Mouse (Mus musculus) adrenal gland, postnatal 14 days (tissue): Measurements from ENCODE around the gene Klf3. TPM values are rescaled to one million over a fixed set of nuclear protein-coding genes. Genes with fewer than 3 reads are reported as not detected.

Source experiments
- DNase-seq: peaks from one replicate; pipeline ENCODE4 v3.0.0; 2021; ENCODE audit warnings: mixed read lengths
- total RNA-seq: library from RNA; stranded (reverse); gene quantifications from 2 replicates; pipeline ENCODE4 v1.2.3, GENCODE M21; 2021

Gene Klf3
- total RNA-seq, 1 experiment from 2014 or later: 73.5 TPM

DNA sequence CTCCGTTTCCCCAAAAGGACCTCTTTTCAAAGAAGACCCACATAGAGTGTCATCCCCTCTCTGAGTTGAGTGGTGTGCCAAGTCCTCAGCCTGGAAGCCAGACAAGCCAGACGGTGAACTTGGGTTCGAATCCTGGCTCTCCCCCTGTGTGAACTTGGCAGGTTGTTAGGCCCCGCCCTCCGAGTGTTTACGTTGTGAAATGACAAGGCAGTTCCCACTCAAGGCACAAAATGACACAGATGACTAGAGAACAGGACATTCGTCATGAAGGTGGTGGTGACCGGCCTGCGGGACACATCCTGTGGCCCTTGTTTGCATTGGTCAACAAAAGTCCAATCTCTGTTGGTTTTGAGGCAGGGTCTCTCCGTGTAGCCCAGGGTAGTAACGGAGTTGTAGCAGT, 6.7 kb downstream of the Klf3 start:
- DNase-seq: no peak

DNA sequence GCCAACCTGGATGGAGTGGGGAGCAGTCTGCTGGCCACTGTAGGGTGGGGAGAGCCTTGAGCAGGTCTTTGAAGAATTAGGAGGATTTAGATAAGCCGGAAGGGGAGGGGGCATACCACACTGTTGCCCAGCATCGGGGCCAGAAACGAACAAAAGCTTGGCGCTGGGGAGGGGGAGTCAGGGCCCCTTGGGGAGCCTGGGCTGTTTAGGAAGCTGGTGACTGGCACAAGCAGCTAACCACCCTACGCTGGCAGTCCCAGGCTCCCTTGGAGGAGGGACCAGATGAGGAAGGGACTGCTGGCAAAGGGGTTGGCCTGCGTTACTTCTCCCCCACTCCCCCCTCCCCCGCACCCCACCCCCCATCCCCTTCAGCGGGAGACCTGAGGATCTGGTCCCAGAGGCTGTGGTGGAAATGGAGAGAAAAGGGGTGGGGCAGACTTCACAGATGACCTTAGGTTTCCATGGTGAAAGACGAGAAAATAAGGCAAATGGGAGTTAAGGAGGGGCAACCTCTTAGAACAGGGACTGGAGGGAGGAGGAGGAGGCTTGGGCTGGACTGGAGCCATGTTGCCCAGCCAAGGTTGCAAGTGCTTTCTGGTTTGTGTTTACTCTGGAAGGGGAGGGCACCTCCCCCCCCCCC, 7.8 kb downstream of the Klf3 start:
- DNase-seq: peak; percentile 75

DNA sequence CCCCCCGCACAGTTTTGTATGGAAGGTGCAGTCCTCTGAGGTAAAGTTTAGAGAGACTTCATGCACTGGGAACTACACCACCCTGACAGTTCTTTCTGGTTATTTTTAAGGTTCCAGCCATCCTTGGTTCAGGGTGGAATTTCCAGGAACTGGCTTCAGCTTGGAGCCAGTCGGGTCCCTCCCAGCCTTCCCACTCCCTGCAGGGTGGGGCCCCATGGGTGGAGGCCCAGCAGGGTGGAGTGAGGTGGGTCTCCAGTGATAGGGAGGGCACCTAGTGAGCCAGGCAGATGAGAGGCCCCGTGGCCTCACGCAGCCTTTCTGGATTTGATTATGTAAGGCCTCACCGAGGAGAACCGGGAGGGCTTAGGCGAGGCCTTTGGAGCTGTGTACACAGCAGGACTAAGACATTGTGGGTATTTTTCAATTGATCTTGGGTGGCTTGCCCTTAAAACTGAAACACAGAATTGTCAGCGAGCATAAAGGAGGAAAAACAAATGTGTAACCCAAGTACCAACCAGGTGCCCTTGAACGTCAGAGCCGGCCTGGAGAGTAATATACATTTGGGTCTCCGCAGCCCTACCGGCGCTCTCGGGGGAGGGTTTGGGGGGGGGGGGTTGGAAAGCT, 8.4 kb downstream of the Klf3 start:
- DNase-seq: peak; percentile 66

DNA sequence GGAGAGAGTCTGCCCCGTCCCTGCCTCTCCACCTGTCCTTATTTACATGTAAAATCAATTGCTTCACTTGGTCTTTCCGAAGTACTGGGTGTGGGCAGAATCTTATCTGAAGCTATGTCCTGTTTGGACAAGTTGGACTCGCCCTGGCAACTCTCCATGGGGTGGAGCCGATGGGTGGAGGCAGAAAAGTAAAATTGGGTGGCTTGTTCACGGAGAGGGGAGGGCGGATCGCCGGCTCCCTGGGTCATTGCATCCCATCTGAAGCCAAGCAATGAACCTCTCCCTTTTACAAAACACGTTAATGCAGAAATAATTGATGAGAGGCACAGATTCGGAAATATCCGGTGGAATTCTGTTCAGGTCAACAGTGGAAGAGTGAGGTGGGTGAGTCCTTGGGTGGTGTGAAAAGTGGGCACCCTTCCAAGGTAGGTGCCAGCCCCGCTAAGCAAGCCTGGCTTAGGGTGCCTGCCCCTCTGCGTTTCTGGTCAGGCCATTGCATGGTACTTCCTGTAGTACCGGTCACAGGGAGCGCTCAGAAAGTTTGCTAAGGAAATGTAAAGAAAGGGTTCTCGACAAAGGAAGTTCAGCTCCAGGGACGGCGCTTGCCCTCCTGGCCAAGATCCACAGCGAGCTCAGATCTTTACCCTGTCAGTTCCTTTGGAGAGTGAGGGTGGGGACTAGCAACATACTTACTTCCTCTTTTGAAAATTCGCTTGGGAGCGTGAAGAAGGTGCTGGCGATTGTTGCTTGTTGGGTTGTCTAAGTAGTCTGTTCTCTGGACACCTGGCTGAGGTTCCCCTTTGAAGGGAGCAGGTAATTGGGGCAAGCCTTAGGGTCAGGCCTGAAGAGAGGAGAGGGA, 9.2 kb downstream of the Klf3 start:
- DNase-seq: peak; percentile 94

DNA sequence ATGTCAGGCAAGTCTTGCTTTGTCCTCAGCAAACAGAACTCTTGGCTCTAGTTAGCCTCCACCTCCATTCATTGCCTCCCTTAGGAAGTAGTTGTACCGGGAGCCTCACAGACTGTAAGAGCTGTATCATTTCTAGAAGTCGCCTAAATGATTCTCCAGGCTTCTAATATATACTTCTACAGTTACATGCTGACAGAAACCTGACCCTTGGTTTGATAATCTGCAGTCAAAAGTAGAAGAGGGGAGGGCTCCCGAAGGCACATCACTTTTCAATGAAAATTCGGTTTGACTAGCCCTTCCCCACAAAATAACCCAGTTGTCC, 9.8 kb downstream of the Klf3 start:
- no peak for DNase-seq

DNA sequence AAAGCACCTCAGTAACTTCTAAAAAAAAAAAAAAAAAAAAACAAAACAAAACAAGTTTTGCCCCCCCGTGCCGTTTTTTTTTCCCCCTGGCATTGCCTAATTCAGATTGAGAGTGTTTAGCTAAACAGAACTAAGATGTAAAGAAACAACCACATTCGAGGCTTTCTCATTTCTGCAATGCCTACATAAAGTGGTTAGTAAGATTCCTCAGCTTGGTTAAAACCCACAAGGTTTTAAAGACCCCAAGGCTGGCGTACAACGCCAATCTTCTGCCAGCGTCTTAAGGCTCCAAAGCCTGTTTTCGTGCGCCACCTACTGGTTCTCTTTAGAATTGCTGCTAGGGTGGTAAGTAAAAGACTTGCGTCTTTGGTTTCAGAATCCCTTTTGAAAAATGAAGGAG, 10.2 kb downstream of the Klf3 start:
- peak; percentile 91 for DNase-seq

DNA sequence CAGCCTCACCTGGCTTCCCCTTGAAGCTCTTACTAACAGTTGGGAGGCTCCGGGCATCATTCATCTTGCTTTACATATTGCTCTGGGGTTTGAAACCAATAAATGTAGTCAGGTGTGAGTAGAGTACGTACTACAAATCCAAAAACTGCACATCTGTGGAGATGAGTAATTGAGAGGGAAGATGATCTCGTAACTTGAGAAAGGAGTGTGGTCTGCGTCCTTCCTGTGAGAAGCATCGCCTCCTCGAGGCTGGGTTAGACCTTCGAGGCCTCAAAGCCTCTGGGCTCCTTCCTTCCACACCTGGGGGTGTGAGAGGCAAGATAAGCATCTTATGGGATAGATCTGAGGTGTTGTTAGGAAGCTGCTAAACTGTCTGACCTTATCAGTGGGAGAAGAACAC, 11.2 kb downstream of the Klf3 start:
- DNase-seq: no peak

DNA sequence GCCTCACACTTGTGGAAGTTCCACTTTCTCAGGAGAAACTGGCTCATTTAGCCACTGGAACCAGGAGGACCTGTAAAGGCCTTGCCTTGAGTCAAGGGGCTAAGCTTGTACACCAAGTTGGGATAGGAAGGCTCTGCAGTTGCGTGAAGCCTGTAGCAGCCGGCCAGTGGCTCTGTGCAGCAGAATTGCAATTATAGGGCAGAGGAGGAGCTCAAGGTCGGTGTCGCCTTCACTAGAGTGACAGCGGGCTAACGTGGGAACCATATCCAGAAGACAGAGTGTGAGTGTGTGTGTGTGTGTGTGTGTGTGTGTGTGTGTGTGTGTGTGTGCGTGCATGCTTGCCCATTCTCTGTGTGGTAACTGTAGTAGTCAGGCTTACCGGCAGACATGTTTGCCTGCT, 12.4 kb downstream of the Klf3 start:
- peak; percentile 55 for DNase-seq

DNA sequence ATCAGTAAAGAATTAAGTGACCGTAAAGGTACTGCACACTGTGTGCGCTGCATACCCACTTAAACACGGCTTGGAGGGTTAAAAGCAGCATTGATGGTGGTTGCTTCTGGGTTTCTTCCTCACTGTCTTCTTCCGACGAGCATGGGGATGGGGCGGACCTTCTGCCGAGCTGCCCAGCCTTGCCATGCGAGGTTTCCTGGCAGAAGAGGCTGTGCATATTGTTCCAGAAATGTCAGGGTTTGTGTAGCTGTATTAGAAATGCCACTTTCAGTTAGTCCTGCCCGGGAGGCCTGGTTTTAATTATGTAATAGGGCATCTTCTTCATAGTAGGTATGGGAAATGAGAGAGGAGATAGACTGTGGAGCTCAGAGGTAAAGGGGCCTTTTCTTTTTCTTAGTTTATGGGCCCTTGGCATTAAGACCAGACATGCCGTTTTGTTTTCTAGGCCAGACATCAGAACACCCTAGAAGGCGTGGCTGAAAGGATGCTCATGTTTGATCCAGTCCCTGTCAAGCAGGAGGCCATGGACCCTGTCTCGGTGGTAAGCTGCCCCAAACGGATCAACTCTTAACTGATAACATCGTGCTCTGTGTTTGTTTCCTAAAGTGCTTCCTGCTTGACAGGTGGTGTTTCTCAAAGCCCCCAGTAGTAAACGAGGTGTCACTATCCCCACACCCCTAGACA, 13.2 kb downstream of the Klf3 start:
- DNase-seq: no peak

DNA sequence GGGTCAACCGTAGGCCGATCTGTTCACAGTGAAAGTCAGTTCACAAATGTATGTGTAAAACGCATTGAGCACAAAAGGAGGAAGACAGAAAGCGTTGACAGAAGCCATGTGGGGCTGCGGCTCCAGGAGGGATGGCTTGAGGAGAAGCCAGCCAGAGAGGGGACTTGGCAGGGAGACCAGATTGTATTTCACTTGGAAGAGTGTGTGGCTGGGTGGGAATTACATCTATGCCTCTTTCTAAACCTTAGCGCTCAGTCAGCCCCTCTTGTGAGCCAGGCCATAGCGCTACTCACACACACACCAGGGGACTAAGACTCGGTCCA, 13.7 kb downstream of the Klf3 start:
- no peak for DNase-seq

DNA sequence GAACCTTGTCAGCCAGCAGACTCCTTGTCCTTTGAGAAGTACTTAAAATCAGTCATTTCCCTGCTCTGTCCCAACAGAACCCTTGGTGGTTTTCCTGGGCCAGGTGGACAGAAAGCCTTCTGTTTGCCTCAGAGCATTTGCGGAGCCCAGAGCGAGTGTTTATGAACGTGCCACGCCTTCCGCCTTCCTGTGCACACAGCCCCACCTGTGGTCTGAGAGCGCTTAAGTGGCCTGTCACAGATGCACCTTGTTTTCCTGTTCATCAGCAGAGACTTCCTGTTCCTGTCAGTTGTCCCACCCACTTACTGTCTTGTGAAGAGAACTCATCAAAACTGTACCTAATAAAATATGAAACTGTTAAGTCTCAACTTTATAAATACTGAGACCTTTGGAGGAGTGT, 16.2 kb downstream of the Klf3 start:
- peak; percentile 27 for DNase-seq

DNA sequence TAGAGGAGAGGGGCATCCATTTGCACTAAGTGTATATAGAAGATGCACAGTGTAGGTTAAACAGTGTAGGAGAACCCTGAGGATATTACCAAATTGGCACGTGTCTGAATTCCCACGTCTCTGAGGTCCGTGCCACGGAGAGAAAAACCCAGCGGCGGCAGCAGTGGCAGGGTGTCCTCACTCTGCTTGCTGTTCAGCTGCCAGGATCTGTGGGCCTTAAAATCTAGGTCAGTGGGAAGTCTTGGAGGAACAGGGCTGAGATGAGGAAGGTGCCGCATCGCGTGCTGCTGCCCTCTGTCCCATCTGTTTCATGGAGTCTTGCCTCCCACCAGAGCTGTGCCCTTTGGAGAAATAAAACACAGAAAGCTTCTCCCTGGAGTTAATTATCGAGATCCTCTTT, 16.9 kb downstream of the Klf3 start:
- no peak for DNase-seq

DNA sequence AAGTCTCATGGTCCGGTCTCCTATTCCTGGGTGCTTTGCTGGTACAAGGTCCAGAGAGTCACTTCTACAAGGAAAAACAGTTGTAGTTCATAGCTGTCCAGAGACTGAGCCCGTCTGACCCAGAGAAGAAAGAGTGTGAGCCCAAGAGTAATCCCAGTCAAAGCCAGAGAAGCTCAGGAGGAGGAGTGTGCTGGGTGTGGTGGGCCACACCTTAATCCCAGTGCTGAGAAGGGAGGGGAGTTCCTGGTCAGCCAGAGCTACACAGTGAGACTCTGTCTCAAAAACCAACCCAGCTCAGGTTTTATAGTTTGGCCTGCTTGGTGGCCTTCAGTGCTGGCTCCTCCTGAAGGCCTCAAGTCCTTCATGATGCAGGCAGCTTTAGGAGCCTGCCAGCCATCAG, 18.1 kb downstream of the Klf3 start:
- no peak for DNase-seq

DNA sequence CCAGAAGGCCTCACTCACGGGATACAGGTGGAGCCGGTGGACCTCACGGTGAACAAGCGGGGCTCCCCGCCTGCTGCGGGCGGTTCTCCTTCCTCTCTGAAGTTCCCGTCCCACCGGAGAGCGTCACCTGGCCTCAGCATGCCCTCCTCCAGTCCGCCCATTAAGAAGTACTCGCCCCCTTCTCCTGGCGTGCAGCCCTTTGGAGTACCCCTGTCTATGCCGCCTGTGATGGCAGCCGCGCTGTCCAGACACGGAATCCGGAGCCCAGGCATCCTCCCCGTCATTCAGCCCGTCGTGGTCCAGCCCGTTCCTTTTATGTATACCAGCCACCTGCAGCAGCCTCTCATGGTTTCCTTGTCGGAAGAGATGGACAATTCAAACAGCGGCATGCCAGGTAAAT, 18.8 kb downstream of the Klf3 start:
- DNase-seq: no peak

DNA sequence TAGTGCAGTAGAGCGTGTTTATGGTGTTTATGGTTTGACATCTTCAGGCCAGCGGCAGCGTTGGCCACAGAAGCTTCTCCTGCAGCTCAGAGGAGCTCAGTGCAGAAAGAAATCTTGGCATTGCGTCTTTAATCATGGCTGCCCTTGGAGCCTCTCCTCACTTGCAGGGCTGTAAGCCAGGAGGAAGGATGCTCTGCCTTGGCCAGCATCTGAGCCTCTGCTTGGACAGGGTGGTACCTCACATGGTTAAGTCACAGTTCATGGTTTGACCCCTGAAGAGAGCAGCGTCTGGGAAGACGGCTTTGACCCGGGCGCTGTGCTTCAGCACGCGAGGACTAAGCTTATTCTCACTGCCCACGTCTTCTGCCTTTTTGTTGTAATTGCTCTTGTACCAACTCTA, 20.2 kb downstream of the Klf3 start:
- DNase-seq: no peak

DNA sequence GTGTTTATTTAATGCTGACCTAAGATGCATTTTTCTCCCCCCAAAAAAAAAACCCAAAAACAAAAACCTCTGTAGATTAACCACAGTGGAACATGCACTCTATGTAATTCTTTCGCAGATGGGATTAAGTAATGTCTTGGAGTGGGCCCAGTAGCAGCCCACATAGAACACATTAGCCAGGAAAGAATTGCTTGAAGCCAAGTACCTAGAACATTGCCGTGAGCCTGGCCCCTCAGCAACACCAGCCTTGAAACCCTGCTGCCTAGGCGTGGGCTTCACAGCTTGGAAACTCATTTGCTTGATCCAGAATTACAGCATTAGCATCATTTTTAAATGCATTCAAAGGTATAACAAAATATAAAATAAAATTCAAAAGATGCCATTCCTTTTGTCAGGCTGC, 21.6 kb downstream of the Klf3 start:
- no peak for DNase-seq

DNA sequence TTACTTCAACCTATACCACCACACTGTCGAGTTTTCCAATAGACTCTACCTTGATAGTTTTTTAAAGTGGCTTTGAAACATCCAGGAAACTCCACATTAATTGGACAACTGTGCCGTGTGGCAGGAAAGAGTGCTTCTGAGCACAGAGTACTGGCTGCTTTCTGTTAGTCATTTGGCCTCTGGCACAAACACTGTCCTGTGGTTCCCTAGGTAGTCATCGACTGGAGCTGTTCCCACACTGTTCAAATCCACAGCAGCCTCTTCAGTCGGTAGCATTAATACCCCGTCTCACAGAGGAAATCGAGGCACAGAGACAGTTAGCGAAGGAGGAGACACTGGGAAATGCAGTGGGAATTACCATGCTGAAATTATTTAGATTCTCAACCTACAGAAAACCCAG, 22.3 kb downstream of the Klf3 start:
- DNase-seq: no peak

DNA sequence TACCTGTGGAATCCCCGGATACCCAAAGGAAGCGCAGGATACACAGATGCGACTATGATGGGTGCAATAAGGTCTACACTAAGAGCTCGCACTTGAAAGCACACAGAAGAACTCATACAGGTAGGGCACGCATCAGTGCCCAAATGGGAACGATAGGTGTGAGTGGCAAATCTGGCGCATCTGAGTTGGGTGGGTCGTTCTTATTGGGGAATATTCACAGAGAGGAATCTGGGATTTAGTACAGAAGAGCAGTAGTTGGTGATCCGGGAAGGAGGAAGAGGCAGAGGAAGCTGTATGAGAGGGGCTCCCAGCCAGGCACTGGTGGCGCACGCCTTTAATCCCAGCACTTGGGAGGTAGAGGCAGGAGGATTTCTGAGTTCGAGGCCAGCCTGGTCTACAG, 24.0 kb downstream of the Klf3 start:
- DNase-seq: no peak

DNA sequence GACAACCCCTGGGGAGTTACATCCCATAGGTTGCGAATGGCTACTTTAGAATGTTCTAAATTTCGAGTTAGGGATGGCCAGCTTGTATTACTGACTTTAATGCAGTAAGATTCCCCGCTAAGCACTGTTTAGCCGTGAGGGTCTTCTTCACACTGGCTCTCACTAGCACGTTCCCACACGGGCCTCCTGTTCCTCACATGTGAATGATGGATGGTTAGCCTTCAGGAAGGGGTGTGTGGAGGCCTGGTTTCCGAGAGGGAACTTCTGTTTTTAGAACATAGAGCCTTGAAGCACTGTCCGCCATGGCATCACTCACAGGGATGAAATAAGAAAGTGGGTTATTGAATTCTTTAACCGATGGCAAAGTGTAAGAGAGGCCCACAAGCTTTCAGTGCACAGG, 25.1 kb downstream of the Klf3 start:
- DNase-seq: no peak

DNA sequence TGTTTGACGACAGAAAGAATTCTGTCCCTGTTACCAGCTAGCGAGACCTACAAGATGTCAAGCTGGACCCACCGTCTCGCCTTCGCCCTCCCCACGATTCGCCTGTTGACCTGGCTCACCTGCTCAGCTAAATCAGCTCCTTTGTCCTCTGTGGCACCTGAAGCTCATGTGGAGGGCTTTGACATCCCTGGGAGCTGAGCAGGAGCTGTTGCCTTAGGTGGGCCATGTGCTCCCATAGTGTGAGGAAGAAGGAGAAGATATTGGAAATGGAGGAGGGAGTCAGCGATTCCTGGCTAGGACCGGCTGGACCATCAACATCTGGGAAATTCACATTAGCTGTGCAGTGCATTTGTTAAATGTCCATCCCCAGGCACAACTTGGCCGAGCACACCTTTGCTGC, 26.4 kb downstream of the Klf3 start:
- DNase-seq: no peak

DNA sequence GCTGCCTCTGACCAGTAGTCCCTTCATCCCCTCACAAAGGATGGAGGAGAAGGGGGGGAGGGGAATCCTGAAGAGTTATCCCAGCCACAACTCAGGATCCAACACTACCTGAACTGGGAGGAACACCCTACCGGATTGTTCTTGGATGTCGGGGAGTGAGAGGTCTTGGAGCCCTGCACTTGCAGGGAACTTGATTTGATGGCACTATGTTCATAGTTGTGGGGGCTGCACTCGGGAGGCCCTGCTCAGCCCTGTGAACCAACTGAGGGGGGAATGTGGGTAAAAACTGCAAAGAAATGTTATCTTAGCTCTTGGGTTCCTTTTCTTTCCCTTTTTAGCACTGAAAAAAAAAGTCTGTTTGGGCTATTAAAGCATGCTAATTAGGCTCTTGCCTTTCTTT, 27.6 kb downstream of the Klf3 start:
- no peak for DNase-seq

DNA sequence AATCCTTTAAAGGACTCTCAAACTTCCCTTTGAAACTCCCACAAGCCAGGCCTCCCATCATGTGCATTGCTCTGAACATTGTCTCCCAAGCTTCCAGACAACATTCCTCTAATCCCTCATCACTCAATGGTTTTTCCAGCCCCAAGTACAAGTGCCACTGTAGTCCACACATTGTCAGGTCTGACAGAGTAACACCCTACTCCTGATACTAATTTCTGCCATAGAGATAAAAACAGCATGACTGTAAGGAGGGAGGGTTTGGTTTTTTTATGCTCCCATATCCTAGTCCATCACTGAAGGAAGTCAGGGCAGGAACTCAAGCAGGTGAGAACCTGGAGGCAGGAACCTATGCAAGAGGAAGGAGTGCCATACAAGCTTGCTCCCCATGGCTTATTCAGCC, 30.2 kb downstream of the Klf3 start:
- no peak for DNase-seq

DNA sequence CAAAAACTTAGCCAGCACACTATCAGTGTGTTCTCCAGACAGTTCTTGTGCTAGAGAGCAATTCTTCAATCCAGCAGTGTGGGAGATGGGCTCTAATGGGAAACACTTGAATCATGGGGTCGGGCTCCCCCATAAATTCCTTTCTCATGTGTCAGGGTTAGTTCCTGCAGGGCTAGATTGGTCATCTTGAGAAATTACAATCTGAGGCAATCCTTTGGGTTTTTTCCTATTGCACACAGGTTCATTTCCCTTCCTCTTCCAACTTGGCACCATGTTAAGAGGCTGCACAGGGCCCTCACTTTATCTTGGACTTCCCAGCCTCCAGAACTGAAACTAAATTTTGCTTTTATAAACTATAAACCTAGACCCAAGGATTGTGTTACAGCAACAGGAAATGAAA, 31.0 kb downstream of the Klf3 start:
- DNase-seq: no peak

DNA sequence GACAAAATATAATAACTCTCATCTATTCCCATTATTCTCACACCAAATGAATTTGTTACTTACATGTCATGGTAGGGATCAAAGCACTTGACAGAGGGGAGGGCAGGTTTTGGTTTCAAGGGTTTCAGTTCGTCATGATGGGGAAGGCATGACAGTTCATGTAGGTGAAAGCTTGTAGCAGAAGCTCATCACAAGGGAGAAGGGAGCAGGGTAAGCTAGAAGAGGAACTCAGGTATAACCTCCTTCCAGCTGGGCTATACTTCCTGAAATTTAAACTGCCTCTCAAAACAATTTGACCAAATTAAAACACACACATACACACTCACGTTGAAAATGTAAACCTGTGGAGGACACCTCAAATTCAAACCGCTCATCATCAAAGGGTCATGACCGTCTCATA, 32.1 kb downstream of the Klf3 start:
- no peak for DNase-seq
